Mouse (Mus musculus) embryonic fibroblast, embryonic 13.5 days (primary cell): ENCODE results near the gene Pigo.
"Not testable (repeated sequence)": the region's sequence is repeated elsewhere in the genome, so short reads cannot be mapped to it uniquely, and the experiment has no call there.

Experiments
- CTCF ChIP-seq: IDR thresholded peaks from 2 replicates; pipeline ENCODE4 v1.5.1; 2011; ENCODE audit warnings: mild to moderate bottlenecking, control low read depth, low read length, moderate library complexity, borderline replicate concordance; ENCODE audit not compliant: insufficient read depth
- POLR2A ChIP-seq: IDR thresholded peaks from 2 replicates; pipeline ENCODE4 v1.6.1; 2011; ENCODE audit warnings: low read depth, mild to moderate bottlenecking, control low read depth, low read length, moderate library complexity

DNA sequence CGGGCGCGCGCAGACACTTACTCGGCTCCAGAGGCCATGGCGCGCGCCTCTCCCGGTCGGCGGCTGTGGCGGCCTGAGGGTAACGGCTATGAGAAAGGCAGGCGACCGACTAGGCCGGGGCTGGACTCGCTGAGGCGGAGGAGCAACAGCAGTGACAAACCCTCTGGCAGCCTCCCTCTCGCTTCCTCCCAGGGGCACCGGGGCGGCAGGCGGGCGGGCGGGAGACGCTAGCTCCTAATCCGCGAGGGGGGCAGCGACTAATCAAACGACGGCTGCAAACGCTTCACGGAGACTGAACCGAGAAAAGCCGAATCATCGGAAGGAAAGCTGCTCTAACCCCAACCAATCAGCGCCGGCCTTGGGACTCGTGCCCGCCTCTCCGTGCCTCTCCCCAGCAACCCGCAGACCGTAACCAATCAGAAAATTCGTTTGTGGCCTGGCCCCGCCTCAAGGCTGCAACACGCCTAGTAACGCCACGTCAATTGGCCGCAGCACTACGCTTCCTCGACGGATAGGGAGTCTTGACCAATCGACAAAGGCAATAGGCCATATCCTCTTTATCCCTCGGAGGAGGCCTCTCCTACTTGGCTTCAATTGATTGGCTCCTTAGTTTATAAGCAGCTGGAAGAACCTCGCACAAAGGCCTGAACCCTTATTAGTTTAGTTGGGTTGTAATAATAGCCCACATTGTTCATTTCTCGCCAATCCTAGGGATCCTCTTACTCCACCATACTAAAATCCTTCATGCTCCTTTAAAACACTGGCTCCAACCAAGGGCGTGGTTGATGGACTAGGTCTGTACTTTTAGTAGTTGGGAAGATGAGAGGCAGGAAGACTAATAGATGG lies 25.3 kb downstream of the Pigo start, which contains the start of gene Vcp:
- TF ChIP-seq POLR2A: peak; percentile 67
- not testable (repeated sequence) for TF ChIP-seq CTCF
